Mouse (Mus musculus): Measurements from ENCODE around the gene Babam2.

GRCm38 (mm10) chr5:31706826-31707225 lies 9.3 kb downstream of the Babam2 start:
- no peak for TF ChIP-seq ZNF384 (IDR thresholded peaks at IDR 0.05; ENCODE audit: low read depth, low read length)
- TF ChIP-seq MAFK (IDR thresholded peaks at IDR 0.05; ENCODE audit: insufficient read depth, low read depth, low read length): no peak
- TF ChIP-seq HCFC1 (IDR thresholded peaks at IDR 0.05; ENCODE audit: borderline replicate concordance, insufficient read depth, low read length): no peak
- no peak for TF ChIP-seq ZC3H11A (IDR thresholded peaks at IDR 0.05; ENCODE audit: borderline replicate concordance, low read depth, low read length)

All from ES-E14 (cell line).